Mouse (Mus musculus): Measurements from ENCODE around the gene B3gntl1. TPM values are rescaled to one million over a fixed set of nuclear protein-coding genes. Genes with fewer than 3 reads are reported as not detected.

Gene B3gntl1
- 1 to 10 TPM; 6.5 to 7.4 TPM for total RNA-seq (2021)
- long read RNA-seq, partial matches to known transcripts: 0 of 6 reads
- long read RNA-seq, other reads (novel, unspliced or antisense): 3 of 6 reads

DNA sequence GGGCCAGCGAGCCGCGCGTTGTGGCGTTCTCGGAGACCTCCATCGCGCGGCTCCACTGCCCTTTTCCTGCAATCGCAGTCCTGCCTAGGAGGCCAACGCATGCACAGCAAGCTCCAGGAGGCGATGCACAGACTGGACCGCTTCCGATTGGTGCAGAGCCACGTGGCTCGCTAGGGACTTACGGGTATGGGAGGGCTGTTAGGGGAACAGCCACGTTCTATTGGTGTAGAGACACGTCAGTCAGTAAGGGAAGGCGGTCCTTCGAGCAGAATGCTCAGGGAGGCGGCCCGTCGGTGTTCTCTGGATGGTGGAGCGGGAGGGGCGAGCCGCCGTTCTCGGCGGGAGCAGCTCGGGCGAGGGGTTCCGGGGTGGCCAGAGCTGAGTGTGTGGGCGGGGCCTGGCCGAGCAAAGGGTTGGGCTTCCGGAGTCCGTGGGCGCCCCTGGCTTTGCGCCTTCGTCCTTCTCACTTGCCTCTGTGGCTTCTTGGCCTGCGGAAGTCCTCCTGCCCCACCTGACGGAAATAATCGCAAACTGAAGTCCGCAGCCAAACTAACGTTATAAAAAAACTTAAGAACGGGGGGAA lies at the start of gene B3gntl1:
Gene B3gntl1, minus strand, starts transcription at position 164 of the 583 bp plus-strand sequence.
- DNase-seq (ENCODE audit: low spot score in 2 of 2): peak; percentile 99 to 100

DNA sequence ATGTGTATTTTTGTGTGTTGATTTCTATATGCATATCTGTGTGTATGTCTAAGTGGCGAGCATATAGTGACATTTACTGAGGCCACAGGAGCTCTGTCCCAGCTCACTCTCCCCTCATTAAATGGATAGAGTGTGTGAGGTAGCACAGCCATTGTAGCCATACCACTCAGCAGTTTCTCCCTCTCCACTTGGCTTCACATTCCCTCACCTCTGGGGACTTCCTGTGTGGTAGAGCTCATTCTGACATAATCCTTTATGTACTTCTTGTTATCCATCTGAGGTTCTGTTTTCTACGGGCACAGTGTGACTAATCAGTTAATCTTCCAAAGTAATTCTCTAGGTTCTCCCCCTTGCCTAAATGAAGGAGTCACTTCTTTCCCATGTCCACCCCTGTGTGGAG lies 49.5 kb upstream of the B3gntl1 start:
- no peak for DNase-seq (ENCODE audit: low spot score in 2 of 2)

DNA sequence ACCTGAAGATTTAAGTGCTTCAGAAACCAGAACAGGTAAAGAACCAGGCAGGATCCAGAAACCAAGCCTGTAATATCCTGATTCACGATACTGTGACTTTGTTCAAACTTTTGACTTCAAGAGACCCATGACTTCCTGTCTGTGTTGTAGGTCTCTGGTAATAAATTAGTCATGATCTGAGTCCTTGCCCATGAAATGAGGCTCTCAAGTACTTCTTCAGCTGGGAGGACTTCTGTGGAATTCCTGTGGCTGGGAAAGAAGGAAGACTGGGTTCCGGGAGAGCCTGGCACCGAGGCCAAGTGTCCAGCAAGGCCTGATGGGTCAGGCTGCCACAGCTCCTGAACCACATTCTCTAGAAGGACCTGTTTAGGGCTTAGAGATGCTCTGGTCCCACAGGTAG lies 47.8 kb upstream of the B3gntl1 start:
- DNase-seq (ENCODE audit: low spot score in 2 of 2): no peak

DNA sequence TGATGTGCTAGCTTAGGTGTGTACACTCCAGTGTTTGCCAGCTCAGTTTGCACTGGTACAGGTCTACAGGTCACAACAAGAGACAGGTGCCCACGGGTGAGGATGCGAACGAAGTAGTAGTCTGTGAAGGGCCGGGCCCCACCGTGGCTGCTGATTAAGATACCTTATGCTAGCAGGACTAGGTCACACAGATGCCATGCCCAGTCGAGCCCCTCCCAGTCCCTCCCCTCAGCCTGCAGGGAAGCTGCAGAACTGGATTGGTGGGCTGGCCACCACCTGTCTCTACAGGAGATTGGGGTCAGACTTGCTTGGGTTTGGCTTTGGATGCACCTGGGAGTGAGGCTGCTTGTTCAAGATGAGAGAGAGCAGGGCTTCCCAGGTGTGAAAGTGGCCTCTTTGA lies 44.8 kb upstream of the B3gntl1 start:
- no peak for DNase-seq (ENCODE audit: low spot score in 2 of 2)

DNA sequence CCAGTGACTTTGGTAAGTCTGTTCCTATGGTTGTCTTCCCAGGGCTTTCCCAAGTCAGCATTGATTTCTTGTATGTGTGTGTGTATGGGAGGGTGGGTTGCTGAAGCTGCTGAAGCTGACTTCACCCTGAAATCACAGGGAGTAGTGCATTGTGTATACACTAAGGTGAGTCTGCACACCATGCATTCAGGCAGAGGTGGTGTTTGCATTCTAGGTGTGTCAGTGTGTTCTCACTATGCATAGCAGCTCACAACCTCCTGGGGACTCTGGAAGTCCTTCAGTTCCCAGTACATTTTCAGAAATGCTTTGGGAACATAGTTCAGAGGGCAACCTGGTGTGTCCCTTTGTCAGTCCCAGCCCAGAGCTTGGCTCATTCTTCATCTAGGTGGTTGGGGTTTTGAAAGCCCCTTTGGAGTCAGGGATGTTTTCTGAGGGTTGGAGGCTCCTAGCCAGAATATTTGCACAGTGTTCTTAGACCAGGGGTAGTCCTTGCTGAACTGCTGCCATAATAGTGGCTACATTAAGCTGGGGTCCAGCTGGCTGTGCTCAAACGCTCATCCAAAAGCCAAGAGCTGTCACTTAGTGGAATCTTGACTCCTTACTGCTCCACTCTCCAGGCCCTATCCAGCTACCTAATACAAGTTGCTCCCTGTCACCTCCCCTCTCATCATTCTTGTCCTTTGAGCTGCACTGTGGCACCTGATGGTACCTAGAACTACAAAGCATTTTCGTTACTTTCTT lies 42.0 kb upstream of the B3gntl1 start:
- no peak for DNase-seq (ENCODE audit: low spot score in 2 of 2)

DNA sequence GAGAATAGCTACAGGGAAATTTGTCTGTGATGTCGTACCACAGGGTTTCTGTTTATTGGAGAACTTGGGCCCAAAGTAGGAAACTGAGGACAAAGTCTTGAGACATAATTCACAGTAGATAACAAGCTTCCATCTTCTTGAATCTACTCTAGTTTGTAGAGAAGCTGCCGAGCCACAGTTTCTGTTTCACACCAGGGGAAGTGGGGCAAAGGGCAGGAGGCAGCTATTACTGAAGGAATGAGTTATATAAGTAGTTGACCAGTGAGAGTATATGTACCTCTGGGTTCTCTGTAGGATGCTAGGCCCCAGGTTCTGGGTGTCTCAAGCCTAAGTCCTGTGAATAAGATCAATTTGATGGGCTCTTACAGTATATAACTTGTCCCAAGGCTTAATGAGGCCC lies 40.6 kb upstream of the B3gntl1 start:
- DNase-seq (ENCODE audit: low spot score in 2 of 2): no peak

DNA sequence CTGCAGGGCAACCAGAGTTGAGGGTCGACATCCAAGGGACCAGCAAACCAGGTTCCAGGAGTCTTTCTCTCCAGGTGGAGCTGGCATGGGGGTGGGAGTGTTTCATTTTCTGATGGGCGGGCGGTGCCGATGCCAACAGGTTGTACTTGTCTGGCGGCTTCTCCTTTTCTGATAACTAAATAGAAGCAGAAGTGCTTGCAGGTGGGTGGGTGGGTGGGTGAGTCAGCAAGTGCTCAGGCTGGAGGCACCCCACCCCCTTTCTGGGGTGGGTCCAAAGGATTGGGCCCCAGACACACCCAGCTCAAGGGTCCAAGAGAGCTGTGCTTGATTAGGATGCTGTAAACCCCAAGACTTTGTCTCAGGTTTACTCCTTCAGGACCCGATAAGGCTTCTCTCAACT lies 40.0 kb upstream of the B3gntl1 start:
- no peak for DNase-seq (ENCODE audit: low spot score in 2 of 2)

DNA sequence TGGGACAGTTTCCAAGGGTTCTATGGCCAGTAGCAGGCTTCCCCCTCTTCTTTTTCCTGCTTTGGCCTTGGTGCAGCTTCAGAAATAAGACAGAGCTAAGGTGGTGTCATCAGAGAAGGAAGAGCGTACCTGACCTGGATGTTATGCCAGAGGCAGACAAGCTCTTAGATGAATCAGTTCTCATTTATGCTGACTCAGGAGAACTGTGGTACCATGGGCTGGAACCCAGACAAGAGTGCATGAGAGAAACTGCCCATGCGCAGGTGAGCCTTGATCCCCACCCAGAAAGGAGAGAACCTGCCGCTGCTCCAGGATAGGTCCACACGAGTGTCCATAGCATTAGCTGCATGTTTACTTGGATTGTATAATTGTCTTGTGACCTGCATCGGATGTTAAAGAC lies 37.3 kb upstream of the B3gntl1 start:
- DNase-seq (ENCODE audit: low spot score in 2 of 2): no peak

DNA sequence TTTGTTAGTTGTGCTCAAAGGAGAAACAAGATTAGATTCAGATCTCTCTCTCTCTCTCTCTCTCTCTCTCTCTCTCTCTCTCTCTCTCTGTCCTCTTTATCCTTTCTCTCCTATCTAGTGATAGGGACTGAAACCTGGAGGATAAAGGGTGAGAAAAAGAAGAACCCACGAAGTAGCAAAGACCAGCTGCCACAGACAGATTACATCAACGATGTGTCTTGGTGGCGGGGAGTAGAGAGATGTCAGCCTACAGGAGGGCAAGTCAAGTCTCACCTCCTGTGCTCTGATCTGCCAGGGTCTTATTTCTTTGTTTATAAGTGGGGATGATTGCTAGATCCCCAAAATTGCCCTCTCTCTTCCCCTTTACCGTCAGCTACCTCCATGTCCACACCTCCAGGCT lies 36.3 kb upstream of the B3gntl1 start:
- DNase-seq (ENCODE audit: low spot score in 2 of 2): no peak

DNA sequence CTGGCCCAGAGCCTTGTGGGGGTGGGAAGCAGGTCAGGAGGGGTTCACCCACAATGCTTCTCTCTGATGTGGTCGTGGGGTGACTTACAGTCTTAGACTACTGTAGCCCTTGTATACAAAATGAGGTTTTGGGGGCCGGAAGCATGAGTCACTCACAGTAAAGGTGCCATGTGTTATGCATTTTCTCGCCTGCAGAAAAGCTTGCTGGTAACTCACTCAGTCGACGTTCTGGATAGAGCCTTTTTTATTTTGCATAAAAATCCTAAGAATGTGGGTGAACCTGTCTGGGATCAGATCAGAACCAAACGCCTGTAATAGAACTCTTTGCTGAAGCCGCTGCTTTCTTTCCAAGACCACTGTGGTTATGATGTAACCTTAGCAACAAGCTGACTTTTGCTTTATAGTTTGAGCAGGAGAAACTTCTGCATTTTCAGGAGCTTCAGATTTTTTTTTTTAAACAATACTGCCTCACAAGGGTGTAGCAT lies 33.6 kb upstream of the B3gntl1 start:
- peak in 1 of 2 experiments; percentile 14 for DNase-seq (ENCODE audit: low spot score in 2 of 2)

DNA sequence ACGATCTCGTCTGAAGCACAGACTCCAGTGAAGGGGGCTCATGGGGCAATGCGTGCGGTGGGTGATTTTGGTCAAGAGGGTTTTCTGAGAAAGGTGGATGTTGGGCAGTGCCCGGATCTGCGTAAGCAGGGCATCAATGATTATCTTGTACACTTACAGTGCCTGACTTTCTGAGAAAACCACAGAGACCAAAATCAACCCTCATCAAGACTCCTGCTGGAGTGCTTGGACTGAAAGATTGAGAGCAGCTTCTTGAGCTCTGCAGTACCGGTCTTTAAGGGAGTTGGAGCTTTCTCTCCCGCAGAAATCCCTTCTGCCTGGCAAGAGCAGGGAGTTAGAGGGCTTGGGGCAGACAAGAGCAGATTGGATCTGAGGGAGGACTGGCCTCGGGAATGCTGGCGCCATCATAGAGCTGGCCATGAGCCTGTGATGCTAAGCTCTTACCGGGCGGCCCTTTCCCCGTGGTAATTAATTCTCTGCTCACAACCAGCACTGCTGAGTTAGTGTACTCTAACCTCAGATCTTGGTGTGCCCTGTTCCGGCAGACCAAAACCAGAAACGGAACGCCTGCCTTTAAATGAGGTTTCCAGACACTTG lies 30.8 kb upstream of the B3gntl1 start:
- peak; percentile 4 to 20 for DNase-seq (ENCODE audit: low spot score in 2 of 2)

DNA sequence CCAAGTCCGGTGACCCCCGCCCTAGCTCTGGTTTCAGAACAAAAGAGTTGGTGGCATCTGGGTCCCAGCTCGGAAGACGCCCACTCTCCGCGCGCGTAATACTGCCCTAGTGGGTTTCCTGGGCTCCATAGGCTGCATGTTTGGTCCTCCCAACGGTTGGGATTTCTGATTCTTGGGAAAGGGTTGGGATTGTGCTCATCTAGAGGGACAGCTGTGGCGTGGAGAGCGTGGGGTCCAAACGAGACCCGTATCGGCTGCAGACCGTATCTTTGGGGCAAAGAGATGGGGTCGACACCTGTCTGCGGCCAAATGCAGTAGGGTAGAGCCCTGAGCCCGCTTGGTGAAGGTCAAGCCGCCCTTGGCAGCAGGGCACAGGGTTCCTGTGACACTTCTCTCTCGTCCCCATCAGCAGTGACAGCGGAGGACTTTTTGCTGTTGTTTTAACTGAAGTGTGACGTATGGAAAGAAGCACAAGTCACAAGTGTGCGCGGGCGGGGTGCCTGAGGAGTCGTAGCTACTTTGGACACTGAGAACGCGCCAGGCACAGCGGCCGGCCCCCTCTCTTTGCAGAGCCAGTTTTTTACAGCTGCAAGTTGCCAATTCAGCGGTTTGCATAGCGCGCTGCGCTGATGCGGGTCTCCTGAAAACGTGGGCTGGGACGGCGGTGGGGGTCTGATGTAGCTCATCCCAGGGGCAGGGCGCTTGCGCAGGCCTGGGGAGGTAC lies 30.1 kb upstream of the B3gntl1 start:
- peak; percentile 11 to 38 for DNase-seq (ENCODE audit: low spot score in 2 of 2)

DNA sequence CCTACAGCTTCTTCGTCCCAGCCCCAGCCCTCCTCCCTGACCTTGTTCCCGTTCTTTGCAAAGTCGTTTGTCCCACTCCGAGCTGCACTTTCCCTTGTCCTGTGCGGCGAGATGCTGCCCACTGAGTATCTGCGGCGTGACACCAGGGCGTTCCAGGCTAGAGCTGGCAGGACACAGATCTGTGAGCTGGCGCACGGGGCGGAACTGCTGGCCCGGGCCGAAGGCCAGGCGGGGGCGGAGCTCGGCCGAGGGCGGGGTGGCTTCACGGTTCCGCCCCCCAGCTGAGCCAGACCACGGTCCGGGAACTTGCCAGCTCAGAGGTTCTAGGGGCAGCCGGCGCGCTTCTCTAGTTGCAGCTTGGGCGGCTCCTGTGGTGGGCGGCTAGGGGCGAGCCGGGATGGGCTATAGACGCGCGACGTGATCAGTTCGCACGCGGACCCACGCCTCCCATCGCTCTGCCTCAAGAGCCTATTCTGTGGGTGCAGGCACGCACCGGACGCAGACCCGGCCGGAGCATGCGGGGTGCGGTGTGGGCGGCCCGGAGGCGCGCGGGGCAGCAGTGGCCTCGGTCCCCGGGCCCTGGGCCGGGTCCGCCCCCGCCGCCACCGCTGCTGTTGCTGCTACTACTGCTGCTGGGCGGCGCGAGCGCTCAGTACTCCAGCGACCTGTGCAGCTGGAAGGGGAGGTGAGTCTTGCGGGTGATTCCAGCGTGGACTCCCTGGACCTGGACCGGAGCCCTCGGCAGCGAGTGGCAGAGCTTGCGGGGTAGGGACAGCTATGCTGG lies 29.4 kb upstream of the B3gntl1 start:
- peak; percentile 70 to 81 for DNase-seq (ENCODE audit: low spot score in 2 of 2)

DNA sequence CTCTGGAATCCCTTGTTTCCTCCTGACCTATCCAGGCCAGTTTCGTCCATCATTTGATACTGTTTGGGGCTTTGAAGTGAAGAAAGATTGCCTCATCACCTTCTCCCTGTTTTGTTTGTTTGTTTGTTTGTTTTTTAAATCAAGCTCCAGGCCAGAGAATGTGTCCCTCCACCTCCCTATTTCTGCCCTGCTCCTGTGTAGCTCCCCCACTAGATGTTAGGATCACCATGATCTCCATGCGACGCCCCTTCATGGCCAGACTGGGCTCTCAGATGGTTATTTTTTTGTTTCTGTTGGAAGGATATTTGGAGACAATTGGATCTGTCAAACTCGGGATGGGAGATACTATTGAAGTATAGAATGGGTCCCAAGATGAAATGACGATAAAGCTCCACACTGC lies 28.3 kb upstream of the B3gntl1 start, which contains the start of gene Metrnl:
Gene Metrnl, plus strand, starts transcription at position 301 of the 400 bp plus-strand sequence.
- no peak for DNase-seq (ENCODE audit: low spot score in 2 of 2)

DNA sequence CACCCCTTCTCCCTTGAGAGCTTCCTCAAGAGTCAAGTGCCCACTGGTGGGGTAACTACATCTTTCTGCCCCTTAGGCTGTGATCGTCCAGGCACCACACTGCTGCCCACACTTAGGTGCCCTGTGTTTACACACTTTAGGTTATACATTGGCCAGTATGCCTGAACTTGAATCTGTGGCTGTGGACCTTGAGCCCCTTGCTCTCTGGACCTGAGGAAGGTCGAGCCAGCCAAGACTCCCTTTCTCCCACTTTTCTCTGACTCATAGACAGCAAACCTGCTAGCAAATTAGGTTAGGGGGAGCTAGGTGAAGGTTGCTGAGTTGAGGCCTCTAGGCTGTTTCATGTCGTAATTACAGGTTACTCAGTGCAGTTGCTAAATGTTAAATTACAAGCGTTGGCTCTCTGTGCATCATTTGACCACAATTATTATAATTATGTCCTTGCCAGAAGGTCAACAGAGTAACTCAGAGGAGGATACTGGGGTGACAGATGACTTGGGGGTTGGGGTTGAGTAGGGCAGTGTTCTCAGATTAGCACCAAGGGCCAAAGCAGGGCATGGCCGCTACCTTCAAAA lies 25.5 kb upstream of the B3gntl1 start:
- no peak for DNase-seq (ENCODE audit: low spot score in 2 of 2)

DNA sequence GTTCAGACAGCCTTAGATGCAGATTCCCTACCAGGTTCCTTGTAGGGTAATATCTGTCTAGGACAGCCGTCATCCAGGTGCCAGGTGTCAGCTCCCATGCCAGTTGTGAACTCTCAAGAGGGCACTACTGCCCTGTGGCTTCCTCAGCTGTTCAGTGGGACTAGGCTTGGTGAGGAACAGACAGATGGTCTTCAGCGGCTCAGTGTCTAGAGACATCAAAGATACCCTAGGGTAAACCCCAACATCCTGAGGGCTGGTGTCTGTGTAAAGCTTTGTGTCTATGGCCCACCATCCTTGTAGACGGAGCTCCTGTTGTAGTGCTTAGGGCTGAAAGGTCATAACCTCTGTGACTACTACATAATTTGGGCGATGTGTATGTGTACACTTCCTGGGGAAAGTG lies 24.3 kb upstream of the B3gntl1 start:
- no peak for DNase-seq (ENCODE audit: low spot score in 2 of 2)

DNA sequence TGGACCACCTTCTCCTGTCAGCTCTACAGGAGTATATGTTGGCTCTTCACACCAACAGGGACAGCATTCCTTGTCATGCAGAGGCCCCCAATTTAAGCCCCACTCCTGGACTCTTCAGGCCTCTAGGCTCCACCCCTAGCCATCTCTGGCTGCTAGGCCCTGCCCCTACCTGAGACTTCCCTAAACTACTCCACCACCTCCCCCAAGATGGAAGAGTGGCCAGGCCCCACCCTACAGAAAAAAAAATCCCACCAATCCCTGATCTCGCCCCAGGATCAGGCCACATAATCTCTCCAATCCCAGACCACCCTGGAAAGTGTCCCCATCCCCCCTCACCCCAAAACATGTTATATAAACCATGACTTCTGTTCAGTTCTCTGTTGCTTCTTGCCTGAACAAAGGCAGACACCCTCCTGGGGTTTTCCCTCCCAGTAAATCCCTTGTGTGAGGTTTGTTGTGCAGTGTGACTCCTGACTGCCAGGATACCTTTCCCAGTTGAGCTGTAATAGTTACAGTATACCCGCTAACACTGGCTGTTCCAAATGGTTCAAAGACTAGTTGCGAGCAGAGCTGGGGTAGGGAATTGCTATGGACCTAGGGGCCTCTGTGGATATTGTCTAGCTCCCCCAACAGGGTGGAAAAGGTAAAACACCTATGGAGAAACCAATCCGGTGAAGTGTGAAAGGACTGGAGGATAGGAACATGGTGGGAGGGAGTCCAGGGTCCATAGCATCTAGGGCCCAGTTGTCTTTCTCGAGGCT lies 22.5 kb upstream of the B3gntl1 start:
- DNase-seq (ENCODE audit: low spot score in 2 of 2): no peak

DNA sequence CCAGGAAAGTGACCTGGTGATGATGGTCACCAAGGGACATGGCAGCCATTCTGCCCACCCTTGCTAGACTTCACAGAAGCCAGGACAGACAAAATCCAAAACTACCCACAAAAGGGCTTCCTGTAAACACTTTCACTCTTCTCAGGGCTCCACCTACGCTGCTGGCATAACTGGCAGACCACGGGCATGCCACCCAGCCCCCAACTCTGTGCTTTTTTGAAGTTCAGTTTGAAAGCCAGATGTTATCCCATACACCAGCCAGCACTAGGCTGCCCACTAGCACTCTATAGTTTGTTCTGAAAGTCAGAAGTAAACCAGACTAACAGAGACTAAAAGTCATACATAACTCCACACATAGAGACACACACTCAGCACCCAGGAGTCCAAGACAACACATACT lies 15.1 kb upstream of the B3gntl1 start:
- no peak for DNase-seq (ENCODE audit: low spot score in 2 of 2)

DNA sequence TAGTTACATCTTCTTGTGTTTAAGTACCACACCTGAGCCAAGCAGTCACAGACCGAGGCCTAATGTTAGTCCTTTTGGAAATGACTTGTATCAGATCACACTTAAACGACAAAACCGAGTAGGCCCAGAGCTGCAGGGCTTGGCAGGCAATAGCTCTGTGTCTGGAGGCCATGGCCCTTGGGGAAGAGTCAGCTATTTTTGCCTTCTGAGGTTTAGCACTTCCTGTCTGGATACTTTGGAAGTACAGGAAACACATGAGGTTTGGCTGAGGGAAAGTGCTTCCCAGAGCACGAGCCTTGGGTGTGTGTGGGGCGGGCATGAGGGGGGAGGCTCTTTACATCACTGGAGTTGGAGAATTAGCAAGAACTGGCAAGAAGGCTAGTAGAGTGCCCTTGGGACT lies 13.7 kb upstream of the B3gntl1 start:
- no peak for DNase-seq (ENCODE audit: low spot score in 2 of 2)

DNA sequence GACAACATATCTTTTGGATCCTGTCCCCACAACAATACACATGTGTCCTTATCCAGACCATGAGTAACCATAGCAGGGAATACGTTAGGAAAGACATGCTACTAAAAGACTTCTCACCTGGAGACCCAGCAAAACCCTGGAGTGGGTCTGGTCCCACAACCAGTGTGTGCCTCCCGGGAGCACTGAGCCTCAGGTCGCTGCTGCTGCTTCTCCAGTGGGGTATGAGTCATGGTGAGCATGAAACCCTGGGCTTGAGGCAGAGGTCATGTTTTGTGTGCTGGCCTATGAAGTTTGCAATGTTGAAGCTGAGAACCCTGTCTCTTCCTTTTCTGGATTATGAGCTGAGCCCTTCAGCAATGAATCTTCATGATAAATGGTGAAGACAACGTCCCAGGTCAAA lies 13.1 kb upstream of the B3gntl1 start:
- no peak for DNase-seq (ENCODE audit: low spot score in 2 of 2)
